Mouse (Mus musculus): ENCODE data around the gene Cd164l2. TPM values are rescaled to one million over a fixed set of nuclear protein-coding genes. Genes with fewer than 3 reads are reported as not detected.

Cd164l2 gene
- 1 to 10 TPM; 3.7 to 5.8 TPM for total RNA-seq (2021)

DNA sequence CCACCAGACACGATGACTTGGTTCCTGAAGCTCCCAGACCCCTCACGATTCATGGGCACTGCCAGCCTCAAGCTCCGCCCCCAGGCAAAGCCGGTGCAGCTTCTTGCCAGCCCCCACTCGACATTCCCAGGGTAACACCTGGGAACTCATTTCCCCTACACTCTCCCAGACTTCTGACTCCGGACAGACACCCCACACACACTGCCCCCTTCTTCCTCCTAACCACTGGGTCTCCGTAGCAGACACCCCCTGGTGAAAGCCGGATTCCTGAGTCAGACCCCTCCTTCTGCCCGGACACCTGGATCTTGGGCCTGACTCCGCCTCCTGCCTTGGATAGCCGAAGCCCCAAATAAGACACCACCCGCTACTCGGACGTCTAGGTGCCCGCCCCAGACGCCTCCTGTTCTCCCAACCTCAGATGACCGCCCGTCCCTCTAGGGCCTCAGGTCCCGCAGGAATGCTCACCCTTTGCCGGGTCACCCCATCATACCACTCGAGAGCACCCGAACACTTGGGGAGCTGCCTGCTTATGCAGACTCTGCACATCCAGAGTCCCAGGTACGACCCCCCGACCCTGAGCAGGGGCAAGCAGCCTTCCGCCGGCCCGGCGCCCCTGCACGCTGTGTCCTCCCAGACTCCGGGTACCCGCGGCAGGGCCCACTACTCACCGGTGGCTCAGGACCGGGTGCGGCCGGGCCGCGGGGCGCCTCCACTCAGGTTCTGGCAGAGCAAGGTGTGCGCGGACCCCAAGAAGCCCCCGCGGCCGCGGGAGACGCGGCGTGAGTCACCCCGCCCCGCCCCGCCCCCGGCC, at the start of gene Cd164l2, which contains the start of gene Gpr3:
Cd164l2 (plus strand) TSS at position 381 of the 811 bp plus-strand sequence.
Gpr3 (minus strand) TSS at position 786 of the 811 bp plus-strand sequence.
- no peak for DNase-seq

DNA sequence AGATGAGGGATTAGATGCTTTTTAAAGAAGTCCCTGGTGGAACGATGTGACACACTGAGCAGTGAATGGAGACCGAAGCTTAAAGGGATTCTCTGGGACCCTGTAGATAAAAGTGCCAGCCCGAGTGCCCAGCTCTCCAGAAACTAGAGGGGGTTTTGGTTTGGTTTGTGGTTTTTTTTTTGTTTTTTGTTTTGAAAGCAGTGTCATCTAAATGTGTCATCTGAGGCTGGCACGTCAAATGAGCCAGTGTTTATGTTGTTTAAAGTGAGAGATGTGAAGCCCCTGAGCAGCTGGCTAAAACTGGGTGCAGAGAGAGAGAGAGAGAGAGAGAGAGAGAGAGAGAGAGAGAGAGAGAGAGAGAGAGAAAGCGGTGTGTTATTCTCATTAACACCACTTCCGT, 49.7 kb upstream of the Cd164l2 start:
- DNase-seq = no peak

DNA sequence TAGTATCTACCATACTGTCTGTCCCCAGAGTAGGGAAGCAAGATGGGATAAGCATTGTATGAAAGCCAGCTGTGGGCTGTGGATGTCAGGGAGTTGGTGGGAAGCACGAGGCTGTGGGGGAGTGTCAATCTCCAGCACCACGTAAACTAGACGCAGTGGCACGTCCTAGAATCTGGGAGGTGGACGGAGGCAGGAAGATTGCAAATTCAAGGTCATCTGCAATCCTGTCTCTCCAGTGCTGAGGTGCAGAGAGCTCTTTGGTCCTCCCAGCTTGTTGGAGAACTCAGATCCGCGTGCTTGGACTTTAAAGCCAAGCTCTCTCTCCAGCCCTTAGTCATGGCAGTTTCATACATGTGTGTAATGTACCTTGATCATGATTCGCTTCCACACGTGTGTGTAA, 45.2 kb upstream of the Cd164l2 start:
- DNase-seq = no peak

DNA sequence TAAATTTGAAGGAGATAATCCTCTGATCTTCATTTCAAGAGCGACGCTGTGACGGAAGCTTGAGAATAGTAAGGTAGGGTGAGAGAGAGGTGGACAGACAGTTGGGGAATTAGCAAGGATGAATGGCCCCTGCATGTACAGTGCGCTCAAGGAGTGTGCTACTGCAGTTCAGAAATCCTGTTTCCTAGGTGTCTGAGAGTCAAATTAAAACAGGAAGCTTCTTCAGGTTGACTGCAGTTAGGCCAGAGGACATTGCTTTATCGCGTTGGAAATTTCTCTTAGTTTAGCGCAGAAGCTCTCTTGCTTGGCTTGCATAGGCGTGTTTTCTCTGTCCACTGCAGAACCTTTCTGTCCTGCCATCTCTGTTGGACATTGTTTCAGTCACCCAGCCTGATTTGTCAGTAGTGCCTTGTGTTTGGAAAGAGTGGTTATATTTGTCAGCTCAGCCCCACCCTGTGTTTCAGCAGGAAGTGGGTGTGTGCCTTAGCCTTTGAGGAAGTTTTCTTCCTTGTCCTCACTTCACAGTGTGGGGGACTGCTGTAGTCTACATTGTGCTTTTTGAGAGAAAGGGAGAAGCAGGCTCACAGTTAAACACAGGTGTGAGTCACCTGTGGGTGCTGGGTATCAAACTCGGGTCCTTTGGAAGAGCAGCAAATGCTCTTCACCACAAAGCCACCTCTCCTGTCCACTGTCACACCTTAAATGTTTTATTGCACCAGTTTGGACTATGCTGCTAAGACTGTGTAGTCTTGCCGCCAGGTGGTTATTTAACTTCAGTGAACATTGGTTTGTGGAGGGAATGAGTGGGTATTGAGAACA, 42.5 kb upstream of the Cd164l2 start:
- no peak for DNase-seq

DNA sequence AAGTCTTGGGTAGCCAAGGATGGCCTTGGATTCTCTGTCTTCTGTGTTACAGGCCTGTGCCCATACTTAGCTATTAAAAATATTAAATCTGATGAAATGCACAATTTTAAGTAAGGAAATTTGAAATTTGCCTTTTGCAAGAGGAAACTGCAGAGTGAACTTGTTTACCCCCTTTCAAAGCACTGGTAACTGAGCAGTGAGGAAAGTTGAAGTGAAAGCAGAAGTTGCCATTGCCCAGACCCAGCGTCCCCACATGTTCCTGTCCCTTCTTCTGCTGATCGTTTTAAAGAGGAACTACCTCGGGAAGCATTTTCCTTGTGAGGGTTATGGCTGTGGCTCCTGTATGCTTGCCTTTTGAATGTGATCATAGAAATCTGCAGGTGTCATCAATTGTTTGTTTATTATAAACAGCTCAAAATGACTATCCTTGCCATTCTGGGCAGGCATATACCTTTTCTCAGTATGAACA, 41.8 kb upstream of the Cd164l2 start:
- DNase-seq = no peak

DNA sequence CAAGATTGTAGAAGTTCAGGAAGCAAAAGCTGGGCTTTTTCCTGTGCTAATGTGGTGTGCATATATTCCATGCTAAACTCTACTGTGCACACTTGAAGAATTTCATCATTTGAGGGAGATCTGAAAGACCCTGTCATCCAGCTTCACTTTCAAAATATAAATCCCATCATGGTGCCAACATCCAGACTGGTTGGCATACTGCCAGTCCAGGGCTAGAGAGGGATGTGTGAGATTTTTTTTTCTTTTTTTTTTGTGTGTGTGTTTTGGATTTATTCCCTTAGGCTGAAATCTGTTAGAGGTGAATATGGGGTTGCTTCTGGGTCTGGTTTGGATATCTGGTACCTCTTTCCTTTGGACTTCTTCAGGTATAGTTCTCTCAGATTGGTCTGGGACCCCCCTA, 41.3 kb upstream of the Cd164l2 start:
- DNase-seq = no peak

DNA sequence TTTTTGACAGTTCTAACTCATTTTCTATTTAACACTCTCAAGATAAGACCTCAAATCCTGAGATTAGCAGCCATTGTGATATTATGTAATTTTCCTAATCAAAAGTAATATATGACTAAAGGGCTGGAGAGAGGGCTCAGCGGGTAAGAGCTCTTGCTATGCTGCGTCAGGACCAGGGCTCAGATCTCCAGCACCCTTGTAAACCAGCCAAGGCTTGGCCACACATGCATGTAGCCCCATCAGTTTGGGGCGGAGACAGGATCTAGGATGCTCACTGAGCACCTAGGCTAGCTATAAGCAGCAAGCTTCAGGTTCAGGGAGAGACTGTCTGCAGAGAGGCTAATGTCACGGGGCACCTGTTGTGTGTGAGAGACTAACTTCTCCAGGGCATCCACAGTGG, 39.5 kb upstream of the Cd164l2 start:
- no peak for DNase-seq

DNA sequence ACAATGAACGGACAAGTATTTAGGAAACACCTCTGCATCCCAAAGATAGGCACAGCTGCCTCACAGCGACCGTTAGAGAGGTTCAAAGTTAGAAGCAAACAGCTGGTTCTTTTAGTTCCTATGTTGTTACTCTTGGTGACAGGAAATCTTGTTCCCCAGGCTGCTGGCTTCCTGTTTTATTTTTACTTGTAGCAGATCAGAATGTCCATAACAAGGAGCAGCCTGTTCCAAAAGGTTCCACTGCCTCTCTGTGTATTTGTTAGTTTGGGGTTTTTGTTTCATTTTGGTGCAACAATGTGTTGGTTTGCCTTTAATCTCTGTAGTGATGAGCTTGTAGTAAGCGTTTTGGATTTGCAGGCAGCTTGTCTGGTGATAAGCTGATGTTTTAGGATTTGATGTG, 37.6 kb upstream of the Cd164l2 start:
- no peak for DNase-seq

DNA sequence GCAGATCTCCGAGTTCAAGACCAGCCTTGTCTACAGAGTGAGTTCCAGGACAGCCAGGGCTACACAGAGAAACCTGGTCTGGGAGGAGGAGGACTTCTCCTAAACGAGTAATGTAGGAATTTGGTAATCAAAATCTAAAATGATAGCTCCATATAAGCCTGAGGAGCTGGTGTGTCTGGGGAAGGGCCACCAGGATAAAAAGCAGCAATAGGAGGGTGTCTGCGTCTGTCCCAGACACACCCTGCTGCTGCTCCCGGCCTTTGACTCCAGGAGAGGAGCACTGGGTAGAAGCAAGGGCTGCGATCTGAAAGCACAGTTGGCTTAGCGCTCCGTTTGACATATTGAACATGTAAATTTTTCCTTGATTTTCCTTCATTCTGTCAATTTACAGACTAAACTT, 36.7 kb upstream of the Cd164l2 start:
- DNase-seq = no peak

DNA sequence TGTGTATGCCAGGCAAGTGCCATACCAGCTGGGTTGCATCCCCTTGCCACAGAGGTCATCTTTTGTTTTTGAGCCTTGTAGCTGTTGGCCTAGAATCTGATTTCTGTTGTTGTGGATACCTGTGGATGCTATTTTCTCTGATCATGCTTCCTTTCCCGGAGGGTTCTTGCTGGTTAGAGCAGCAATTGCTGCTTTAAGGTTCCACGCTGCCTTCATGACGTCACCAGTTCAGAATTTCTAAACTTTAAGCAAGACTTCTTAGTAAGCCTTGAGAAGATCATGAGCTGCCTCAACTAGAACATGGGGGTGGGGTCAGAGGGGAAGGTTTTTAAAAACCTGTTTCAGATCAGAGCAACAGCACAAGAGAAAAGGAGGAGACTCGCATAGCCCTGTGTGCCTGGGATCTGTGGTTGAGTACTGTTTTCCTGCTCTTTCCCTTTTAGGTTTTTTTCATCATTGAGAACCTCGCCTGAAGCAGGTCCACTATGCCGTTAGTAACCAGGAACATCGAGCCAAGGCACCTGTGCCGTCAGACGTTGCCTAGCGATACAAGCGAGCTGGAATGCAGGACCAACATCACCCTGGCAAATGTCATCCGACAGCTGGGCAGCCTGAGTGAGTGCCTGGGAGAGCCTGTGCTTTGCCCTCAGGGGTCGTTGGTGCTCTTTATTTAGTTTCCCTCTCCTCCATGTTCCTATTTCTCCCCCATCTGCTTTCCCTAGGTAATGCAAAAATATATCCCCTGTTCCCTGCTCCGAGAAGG, 35.8 kb upstream of the Cd164l2 start:
- peak in 1 of 2 experiments; percentile 31 for DNase-seq

DNA sequence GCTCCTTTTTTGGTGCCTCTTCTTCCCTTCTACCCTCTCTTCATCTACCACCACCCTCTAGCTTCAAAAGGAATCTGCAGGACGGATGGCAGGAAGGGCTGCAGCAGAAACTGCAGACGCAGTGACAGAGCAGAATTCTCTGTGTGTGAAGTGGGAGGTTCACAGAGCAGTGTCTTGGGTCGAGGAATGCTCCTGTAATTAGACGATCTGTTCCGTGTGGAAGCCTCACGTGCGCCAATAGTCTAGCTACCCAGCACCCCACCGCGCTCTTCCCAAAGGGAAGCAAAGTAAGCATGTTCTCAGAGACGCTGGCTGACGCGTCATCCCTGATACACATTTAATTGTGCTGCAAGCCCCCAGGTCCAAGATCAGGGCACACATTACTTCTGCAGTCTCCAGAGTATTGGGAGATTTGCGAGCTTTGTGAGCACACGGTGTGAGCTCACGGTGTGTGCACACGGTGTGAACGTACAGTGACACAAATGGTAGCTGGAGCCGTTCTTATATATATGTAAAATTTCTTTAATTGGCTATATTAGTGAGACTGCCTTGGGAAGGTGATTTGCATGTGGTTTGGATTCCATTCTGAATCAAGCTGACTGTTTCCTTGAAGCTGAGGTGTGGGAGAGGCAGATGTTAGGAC, 35.0 kb upstream of the Cd164l2 start:
- peak in 1 of 2 experiments; percentile 51 for DNase-seq

DNA sequence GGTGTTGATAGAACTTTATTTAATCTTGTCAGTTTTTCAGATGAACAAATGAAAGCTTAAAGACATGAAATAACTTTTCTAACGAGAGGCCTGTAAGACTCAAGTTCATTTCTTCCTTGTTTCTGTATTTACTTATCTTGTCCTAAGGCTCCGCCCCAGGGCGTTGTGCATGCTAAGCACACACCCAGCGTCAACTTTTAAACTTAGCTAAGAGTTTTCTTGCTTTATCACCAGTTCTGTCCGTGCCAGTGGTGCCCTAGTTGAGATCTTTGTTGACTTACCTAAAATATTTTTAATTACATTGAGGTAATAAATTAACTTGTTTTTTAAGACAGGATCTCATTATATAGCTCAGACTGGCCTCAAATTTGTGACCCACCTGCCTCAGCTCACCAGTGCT, 33.6 kb upstream of the Cd164l2 start:
- no peak for DNase-seq

DNA sequence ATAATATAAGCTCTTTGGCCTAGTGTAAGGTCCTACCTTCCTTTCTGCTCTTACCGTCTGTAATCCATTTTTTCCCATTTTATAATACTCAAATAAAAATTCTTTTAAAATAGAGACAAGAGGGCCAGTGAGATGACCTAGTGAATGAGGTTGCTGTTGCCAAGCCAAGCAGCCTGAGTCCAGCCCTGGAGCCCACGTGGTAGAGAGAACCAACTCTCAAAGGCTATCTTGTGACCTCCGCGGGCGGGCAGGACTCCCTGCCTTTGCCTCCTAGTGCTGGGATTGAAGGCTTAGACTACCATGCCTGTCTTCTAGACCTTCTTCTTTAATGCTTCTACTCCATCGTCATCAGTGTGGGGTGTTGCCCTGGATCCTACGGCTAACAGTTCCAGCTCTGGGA, 32.7 kb upstream of the Cd164l2 start:
- no peak for DNase-seq

DNA sequence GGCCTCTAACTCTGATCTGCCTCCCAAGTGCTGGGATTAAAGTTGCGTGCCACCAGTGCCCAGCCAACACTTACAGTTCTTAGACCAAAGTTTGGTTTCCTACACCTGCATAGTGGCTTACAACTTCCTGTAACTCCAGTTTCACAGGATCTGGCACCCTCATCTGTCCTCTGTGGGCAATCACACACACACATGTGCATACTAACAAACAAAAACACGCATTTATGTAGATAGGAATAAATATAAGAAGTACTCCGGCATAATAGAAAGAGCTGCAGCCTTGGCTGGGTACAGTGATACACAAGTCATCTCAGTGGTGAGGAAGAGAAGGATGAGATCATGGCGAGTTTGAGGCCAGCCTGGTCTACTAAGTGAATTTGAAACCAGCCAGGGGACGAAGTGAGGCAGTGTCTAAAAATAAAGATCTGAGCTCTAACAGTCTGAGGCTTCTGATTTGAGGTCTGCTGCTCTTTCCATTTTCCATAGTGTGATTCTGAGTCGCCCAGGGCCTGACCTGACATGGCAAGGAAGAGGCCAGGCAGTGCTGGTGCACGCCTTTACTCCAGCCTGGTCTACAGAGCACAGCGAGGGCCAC, 29.4 kb upstream of the Cd164l2 start:
- no peak for DNase-seq

DNA sequence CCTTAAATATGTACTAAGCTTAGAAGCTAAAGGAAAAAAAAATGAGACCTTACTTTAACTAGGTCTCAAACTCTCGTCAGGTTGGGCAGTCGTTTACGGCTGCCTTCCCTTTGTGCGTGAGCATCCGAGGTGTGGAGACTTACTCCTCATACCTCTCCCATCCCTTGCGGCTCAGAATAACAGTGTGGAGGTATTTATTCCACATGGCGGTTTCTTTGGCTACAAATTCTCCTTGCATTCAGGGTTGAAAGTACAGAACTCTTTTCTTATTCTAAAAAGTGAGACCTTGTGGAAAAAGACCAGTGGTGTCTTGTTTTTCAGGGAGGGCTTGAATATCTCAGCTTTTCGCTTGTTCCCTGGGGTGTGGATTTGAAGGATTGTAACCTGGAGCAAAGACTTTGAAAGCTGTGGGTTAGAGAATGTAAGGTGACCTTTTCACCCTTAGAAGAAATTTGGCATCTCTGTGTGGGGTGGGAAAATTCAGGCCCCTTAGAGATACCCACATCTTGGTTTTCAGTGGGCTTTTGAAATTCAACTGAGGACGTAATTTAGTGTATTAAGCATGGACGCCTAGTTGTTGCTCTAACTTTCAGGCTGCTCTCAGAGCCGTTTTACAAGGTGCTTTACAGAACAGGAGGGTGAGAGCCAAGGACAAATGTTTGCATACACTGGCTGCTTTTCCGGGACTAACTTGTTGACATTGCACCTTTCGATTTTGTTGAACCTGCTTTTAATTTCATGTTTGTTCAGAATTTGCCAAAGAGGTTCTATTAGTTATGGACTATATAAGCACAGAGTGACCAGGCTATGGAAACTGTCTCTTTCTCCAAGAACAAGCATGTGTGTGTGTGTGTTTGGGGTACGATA, 27.7 kb upstream of the Cd164l2 start:
- DNase-seq = no peak

DNA sequence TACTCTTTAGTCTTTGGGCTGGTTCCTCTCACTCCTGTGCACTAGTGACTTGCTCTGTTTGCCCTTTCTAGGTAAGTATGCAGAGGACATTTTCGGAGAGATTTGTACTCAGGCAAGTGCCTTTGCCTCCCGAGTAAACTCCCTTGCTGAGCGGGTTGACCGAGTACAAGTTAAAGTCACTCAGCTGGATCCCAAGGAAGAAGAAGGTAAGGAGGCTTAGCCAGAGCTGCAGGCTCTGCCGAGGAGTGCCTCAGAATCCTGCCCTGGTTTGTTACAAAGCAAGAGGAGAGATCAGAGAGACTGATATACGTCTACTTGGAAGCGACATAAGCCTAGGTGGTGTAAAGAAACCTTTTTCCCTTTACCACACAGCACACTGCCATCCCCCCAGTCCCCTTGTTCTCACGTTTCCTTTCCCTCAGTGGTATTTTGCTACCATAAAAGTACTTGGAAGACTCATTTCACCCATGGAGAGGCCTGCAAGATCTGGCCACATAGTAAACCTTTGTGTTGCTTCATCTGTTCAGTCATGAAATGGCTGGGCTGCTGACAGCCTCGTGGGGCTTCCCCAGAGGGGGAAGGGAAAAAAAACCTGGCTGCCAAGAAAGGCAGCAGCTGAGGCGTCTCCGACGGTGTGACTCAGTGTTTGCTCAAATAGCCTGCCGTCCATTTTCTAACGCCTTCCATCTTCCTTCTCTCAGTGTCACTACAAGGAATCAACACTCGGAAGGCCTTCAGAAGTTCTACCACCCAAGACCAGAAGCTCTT, 26.8 kb upstream of the Cd164l2 start:
- DNase-seq = no peak

DNA sequence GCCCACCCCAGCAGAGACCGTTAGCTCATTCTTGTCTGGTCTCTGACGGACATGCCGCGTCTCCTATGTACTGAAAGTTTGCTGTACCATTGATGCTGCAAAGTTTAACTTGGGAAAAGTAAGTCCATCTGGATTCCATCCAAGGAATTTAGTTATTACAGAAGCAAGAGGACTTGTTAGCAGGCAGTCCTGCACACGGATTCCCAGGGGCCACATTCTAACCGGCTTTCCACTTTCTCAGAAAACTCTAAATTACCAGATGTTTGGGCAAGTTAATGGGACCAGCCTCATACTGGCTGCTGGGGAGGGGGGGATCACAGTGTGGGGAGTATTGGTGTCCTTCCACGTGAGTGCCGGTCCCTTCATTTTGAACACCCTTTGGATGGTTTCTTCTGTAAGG, 26.0 kb upstream of the Cd164l2 start:
- no peak for DNase-seq

DNA sequence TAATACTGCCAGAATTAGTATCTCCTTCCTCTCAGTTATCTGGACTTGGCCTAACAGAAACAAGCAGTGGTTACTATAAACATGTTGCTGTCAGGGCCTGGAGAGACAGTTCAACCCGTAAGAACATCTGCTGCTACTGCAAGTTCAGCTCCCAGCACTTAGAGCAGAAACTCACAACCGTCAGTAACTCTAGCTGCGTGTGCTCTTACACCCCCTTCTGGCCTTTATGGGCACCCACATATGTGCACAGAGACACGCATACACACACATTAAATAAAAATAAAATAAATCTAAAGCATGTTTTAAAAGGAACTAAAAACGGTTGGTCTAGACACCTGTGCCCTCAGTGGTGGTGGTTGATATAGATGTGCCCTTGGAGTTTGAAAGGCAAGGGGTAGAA, 25.1 kb upstream of the Cd164l2 start:
- DNase-seq = no peak

DNA sequence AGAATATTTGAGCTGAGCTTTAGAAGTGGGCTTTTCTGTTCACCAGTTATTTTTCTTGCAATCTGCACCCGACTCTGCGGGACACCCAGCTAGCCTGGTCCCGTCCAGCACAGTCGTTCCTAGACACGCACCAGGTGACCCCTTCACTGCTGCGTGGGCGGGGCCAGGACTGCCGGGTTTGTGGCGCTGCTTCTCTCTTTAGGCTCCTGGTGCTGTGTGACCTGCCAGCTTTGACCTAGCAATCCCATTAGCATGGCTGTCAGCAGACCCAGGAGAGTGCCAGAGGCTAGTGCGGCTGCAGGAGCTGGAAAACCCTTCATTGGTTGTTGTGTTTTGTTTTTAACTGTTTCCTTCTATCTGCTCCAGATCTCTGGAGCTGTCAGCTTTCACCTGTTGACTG, 22.5 kb upstream of the Cd164l2 start:
- no peak for DNase-seq

DNA sequence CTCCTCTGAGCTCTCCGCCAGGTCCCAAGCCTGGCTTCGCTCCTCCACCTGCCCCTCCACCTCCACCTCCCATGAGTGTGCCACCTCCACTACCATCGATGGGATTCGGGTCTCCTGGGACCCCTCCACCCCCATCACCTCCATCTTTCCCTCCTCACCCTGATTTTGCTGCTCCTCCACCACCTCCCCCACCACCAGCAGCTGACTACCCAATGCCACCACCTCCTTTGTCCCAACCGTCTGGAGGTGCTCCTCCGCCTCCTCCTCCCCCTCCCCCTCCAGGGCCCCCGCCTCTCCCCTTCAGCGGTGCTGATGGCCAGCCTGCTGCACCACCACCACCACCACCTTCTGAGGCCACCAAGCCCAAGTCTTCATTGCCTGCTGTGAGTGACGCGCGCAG, 17.4 kb upstream of the Cd164l2 start:
- DNase-seq = no peak
